Mouse (Mus musculus) embryo, embryonic 10 days (tissue): Measurements from ENCODE around the gene Prdm9.
A peak's percentile ranks its signal among the peaks of the same experiment; 100 is the strongest.
"Not testable (repeated sequence)": the region's sequence is repeated elsewhere in the genome, so short reads cannot be mapped to it uniquely, and the experiment has no call there.

Experiments used
- DNase-seq: peaks from one replicate; pipeline ENCODE4 v3.0.0-alpha.2; 2015; ENCODE audit warnings: low spot score

The Prdm9 gene

DNA sequence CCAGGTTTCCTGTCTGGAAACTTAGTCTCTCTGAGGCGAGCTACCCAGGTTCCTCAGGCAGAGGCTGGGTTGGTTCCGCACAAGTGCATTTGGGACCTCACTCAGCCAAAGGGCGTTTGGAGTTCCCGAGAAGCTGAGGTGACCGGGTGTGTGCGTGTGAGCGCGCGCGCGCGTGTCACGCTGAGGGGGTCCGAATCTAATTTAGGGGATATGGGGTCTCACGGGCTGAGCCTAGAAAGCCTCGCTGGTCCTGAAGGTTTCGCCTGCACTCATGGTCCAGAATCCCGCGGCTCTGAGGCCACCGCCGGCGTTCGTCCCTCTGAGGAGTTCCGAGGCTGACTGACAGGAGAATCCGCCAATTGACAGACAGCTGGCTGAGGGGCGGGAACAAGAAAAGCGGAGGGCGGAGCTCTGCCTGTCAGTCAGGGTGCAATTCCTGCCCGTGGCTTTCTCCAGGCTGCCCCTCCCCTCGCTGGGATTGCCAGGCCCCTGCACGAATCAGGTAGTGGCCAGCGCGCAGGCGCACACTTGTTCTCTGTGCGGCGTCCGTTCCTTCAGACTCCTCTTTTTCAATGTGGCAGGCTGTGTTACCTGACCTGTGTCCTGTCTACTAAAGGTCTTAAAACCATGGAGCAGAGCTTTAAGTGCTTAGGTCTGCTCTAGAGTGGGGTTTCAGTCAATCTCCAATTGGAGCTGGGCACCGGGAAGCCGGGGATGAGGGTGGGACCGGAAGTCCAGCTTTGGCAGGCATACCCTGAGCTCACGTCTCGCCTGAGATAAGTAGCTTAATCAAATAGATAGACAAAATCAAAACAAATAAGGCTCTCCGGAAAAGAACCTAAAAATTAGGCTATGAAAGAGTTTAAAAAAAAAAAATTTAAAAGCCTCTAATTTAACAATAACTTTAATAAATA lies at the start of gene Prdm9:
TSS of gene Prdm9 (minus strand) at position 341 of the 914 bp plus-strand sequence.
- peak; percentile 97 for DNase-seq

GRCm38 (mm10) chr17:15599496-15599895 lies 35.3 kb upstream of the Prdm9 start:
- DNase-seq, result no peak

DNA sequence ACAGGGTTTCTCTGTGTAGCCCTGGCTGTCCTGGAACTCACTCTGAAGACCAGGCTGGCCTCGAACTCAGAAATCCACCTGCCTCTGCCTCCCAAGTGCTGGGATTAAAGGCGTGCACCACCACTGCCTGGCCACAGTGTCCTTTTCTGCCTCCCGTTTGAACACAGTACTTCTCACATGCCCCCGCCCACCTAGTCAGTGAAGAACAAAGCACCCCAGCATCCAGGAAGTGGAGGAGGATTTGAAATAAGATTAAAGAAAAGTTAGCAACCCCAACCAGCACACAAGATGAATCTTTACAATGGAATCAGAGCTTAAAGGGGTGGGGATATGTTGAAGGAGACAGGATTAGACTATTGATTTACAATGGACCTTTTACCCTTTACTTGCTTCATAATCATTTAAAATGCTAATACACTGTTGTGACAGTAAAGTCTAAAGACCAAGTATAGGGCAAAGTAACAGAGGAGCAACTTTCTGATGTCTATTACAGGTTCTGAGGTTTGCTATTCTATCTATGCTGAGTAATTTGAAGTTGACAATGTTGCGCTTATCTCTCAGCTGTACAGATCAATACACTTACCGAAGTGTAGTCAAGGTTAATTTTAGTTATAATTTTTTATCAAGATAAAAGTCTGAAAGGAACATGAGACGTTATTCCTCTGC lies 27.2 kb upstream of the Prdm9 start:
- DNase-seq, result no peak

DNA sequence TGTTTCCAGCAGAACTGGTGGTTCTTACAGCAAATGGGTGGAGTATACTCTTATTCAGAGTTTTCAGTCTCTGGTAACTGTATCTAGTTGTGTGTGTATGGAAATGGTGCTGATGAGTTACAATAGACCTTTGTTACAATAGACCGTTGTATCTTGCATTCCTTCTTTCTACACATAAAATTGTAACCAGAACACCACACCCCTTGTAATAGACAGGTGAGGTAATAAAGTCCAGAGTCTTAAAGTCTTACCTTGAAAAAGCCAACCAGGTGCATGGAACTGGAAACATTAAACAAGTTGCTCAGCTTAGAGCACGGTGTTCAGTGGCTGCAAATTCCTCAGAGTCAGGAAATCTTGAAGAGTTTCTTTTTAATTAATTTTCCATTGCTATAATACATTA lies 24.0 kb upstream of the Prdm9 start:
- DNase-seq, result no peak

- DNase-seq, result no peak
Observed at GRCm38 (mm10) chr17:15585691-15586090, 21.5 kb upstream of the Prdm9 start.

GRCm38 (mm10) chr17:15583071-15583470 lies 18.9 kb upstream of the Prdm9 start:
- DNase-seq, result no peak

GRCm38 (mm10) chr17:15580072-15580447 lies 15.9 kb upstream of the Prdm9 start:
- no peak for DNase-seq

DNA sequence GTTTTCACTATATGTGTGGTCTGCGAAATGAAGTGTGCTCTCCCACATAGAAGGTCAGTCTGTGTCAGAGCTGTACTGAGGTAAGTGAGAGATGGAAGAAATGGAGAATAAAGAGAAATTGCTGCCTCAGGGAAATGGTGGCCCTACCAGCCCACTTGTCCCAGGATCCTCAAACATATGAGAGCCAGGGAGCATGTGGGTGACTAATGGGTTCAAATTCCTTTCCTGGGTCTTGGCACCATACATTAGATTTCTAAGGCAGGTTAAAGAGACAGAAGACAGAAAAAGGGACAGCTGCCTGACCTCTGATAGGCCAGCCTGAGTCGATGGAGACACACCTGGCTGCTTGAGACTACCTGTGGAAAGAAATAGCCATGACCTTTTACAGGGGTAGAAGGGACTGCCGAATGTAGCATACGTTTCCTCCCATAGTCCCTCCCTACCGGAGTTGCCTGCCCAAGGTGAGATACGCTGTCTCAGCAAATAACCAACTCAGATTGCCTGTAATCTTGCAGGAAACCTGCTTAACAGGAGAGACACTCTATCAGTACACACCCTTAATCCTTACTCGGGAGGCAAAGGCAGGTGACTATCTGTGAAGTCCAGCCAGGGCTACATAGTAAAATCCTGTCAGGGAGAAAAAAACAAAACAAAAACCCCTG lies 15.4 kb upstream of the Prdm9 start:
- no peak for DNase-seq

DNA sequence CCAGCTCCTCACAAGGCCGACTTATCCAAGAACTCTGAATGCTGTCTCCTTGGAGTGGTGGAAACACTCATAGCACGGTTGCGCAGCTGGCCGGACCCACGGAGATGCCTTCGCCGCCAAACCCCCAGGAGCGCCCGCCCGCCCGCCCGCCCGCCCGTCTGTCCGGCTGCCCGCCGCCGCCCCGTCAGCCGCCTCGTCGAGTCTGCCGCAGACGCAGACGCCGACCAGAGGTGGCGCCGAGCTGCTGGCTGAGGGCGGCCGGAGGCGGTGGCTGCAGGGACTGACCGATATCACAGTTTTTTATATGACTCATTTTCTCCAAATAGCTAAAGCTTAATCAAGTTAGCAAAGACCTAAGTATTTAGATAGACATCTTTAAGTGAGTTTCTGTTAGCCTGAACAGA lies 13.1 kb upstream of the Prdm9 start:
- DNase-seq, result peak; percentile 60

GRCm38 (mm10) chr17:15575056-15575455 lies 10.9 kb upstream of the Prdm9 start:
- DNase-seq, result no peak

DNA sequence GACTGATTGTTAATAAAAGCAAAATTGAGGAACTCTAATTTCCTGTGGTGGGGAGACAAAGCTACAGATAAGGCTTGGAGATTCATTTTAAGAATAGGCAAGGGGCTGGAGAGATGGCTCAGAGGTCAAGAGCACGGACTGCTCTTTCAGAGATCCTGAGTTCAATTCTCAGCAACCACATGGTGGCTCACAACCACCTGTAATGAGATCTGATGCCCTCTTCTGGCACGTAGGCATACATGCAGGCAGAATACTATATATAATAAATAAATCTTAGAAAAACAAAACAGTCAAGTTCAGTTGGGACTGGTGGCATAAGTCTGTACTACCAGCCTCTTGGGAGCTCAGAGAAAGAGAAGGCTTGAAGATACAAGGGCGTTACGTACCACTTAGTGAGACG lies 2.8 kb upstream of the Prdm9 start:
- no peak for DNase-seq

- DNase-seq, result peak; percentile 31
Observed at GRCm38 (mm10) chr17:15564928-15565300, 760 bp upstream of the Prdm9 start.

GRCm38 (mm10) chr17:15559946-15560345 lies 4.2 kb downstream of the Prdm9 start:
- no peak for DNase-seq

- no peak for DNase-seq
Observed at GRCm38 (mm10) chr17:15549713-15550112, 14.4 kb downstream of the Prdm9 start.

GRCm38 (mm10) chr17:15546440-15546839 lies 17.7 kb downstream of the Prdm9 start:
- DNase-seq, result no peak

DNA sequence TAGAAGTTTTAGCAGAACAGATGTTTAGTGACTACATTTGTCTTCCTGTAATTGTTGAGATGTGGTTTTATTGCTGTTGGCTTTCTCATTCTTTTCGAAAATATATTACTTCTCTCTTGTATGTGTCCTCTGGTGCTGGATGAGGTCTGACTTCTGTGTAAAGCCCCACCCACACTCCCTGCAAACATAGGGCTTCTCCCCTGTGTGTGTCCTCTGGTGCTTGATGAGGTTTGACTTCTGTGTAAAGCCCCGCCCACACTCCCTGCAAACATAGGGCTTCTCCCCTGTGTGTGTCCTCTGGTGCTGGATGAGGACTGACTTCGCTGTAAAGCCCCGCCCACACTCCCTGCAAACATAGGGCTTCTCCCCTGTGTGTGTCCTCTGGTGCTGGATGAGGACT lies 20.3 kb downstream of the Prdm9 start:
- DNase-seq, result not testable (repeated sequence)

DNA sequence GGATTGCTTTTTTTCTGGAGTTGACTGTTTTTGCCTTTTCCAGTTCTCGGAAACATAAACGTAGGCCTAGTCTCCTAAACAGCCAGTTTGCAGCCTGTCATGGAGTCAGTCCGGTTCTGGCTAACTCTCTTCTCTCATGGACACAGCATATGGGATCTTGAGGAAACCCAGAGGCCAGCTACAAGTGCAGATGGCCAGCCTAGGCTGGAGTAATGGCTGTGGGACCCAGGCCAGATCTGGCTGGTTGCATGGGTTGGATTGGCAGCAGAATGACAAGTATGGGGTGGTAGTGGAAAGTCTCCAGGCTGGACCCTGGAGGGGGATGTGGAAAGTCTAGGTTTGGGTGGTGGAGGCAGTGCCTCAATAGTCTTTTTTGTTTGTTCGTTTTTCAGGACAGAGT lies 23.8 kb downstream of the Prdm9 start:
- DNase-seq, result no peak

- peak; percentile 76 for DNase-seq
Observed at GRCm38 (mm10) chr17:15536457-15536904, 27.7 kb downstream of the Prdm9 start.

- DNase-seq, result no peak
Observed at GRCm38 (mm10) chr17:15535943-15536342, 28.2 kb downstream of the Prdm9 start.

DNA sequence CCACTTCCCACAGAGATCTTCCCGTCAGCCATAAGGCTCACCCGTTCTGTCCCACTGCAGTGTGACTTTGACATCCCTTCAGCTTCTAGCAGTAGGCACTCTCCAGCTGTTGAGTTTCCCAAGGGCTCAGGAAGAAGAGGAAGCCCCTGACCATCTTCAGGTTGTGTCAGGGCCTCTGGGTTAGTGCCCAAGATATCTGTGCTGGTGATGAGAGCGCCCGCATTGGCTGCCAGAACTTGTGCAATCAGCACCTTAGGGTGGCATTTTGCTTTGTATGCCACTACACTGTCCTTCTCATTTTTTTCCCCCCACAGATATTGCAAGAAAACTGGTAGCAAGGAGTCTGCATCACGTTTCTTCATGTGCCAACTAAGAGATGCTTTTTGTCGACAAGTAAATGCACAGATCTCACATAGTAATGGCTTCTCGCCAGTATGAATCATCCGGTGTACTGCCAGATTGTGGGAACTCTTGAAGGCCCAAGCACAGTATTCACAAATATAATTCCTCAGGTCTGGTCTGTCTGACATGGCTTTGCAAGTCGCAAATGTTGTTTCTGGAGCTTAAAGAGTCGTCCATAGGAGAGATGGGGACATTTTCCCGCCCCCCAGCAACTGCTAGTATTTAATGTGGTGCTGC lies 28.9 kb downstream of the Prdm9 start:
- no peak for DNase-seq

DNA sequence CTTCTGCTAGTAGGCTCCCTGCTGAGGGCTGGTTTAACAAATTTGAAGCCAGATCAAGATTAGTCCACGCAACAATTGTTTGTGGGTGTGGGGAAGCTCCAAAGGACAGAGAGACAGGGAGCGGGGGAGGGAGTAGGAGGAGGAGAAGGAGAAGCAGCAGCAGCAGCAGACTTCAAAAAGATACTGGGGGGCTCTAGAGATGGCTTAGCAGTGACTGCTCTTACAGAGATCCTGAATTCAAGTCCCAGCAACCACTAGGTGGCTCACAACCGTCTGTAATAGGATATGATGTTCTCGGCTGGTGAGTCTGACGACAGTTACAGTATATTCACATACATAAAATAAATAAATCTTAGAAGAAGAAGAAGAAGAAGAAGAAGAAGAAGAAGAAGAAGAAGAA lies 34.0 kb downstream of the Prdm9 start:
- DNase-seq, result peak; percentile 72

DNA sequence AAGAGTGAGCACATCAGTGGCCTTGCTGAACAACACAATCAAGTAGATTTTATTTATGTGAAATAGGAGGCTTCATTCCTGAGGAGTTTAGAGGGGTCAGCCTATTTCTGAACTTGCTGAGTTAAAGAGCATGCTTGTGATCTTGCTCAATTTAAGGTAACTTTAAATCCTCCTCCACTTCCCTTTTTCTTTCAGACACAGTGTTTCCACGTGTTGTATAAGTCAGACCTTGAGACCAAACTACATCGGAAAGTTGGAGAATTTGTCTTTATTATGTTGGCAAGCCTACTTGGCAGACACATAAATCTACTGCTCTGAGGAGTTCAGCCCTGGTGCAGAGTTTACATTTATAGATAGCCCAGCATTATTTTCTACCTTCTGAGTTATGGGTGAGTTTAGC lies 35.3 kb downstream of the Prdm9 start:
- DNase-seq, result no peak

- DNase-seq, result no peak
Observed at GRCm38 (mm10) chr17:15527811-15528136, 36.4 kb downstream of the Prdm9 start.
